ENCODE assay signal across 8 mouse cellular contexts in genomic region chr1:191316818-191317217, GRCm38 (mm10). TPM values are rescaled to one million over a fixed set of nuclear protein-coding genes. Genes with fewer than 3 reads are reported as not detected.
A peak's percentile ranks its signal among the peaks of the same experiment; 100 is the strongest.
DNase-seq lines count a peak whose midpoint lies in the region; ATAC-seq and TF ChIP-seq lines count a peak whose summit lies in the region.

No protein-coding gene starts in this region.

- no peaks in the 10 kb centered on the region for H3K27me3 ChIP-seq in heart, embryonic 13.5 days (replicated peaks)
- no peaks in the 10 kb centered on the region for H3K27me3 ChIP-seq in CH12.LX (replicated peaks)
- no peaks in the 10 kb centered on the region for H3K27me3 ChIP-seq in hindbrain, embryonic 14.5 days (ENCODE audit: control insufficient read depth, insufficient read depth, low read length)
- H3K27me3 ChIP-seq in midbrain, embryonic 11.5 days (ENCODE audit: control insufficient read depth, insufficient read depth, low read length), result no peaks in the 10 kb centered on the region

- in situ Hi-C loops in CH12.LX (cut with MboI; ENCODE audit: low pct_ligation_motif_present, low pct_unique_long_range_greater_than_20kb, low sequenced_read_pairs), result loop anchor here (10.0 kb wide), 1 partner anchor 248 kb away; no protein-coding TSS in a partner anchor

- H3K36me3 ChIP-seq in heart, embryonic 13.5 days, result no peaks in the 10 kb centered on the region
- H3K36me3 ChIP-seq in CH12.LX (replicated peaks in 1 of 2; ENCODE audit: control insufficient read depth in 1 of 2, insufficient read depth in 1 of 2, low read length in 1 of 2), result no peaks in the 10 kb centered on the region
- no peaks in the 10 kb centered on the region for H3K36me3 ChIP-seq in hindbrain, embryonic 14.5 days (replicated peaks; ENCODE audit: control insufficient read depth, insufficient read depth)
- H3K36me3 ChIP-seq in midbrain, embryonic 11.5 days (ENCODE audit: control insufficient read depth, insufficient read depth, low read length), result no peaks in the 10 kb centered on the region

- H3K27ac ChIP-seq in heart, embryonic 13.5 days (replicated peaks), result no peak overlapping the region
- H3K27ac ChIP-seq in CH12.LX (ENCODE audit: insufficient read depth, low read depth), result no peak overlapping the region
- H3K27ac ChIP-seq in hindbrain, embryonic 14.5 days, result no peak overlapping the region
- no peak overlapping the region for H3K27ac ChIP-seq in midbrain, embryonic 11.5 days (ENCODE audit: low read depth, low read length)

- H3K9ac ChIP-seq in heart, embryonic 13.5 days, result no peak overlapping the region
- H3K9ac ChIP-seq in CH12.LX (ENCODE audit: insufficient read depth, low read depth), result no peak overlapping the region
- H3K9ac ChIP-seq in hindbrain, embryonic 14.5 days, result 0 out of 2 replicates have a peak overlapping the region, but pooled peaks have one; percentile 83
- no peak overlapping the region; the same call in 1 of the 2 replicates for H3K9ac ChIP-seq in midbrain, embryonic 11.5 days (ENCODE audit: low read length)

- peaks cover 30% of the 10 kb centered on the region for H3K4me1 ChIP-seq in heart, embryonic 13.5 days
- peaks cover 6 to 23% of the 10 kb centered on the region in 2 experiments for H3K4me1 ChIP-seq in CH12.LX (ENCODE audit: control insufficient read depth in 1 of 2, insufficient read depth in 2 of 2)
- peaks cover 6% of the 10 kb centered on the region for H3K4me1 ChIP-seq in hindbrain, embryonic 14.5 days (replicated peaks; ENCODE audit: control insufficient read depth, insufficient read depth, low read length)
- peaks cover 8% of the 10 kb centered on the region; the same call in 1 of the 2 replicates for H3K4me1 ChIP-seq in midbrain, embryonic 11.5 days (ENCODE audit: control insufficient read depth, insufficient read depth, low read length)

- TF ChIP-seq POLR2A in CH12.LX (IDR thresholded peaks at IDR 0.05; ENCODE audit: low read depth, low read length), result no peak

- no peak for DNase-seq in heart, adult 9 months (ENCODE audit: low spot score in 2 of 2)
- no peak for DNase-seq in CH12.LX (ENCODE audit: extremely low read depth)
- DNase-seq in hindbrain, embryonic 14.5 days (ENCODE audit: low spot score), result no peak
- no peak for DNase-seq in midbrain, embryonic 11.5 days (ENCODE audit: low spot score, missing footprints)
- no peak for DNase-seq in adipocyte (ENCODE audit: low spot score)
- no peak for DNase-seq in urinary bladder, postnatal 4 days (ENCODE audit: low spot score in 2 of 2)
- no peak for DNase-seq in spleen, adult 18-20 months

- no peak for TF ChIP-seq EP300 in CH12.LX (IDR thresholded peaks at IDR 0.05; ENCODE audit: low read length)

- peak overlapping the region; percentile 79; the same call in 1 of the 2 replicates for H3K4me3 ChIP-seq in heart, embryonic 13.5 days
- H3K4me3 ChIP-seq in CH12.LX (replicated peaks in 1 of 3; ENCODE audit: low read depth in 2 of 3, low read length in 2 of 3, poor library complexity in 1 of 3), result peak overlapping the region in 2 of 3 experiments; percentile 70 to 71
- peak overlapping the region; percentile 59 for H3K4me3 ChIP-seq in hindbrain, embryonic 14.5 days (replicated peaks; ENCODE audit: low read length)
- no peak overlapping the region for H3K4me3 ChIP-seq in midbrain, embryonic 11.5 days (ENCODE audit: low read depth, low read length)

- no peaks in the 10 kb centered on the region for H3K79me2 ChIP-seq in CH12.LX (replicated peaks; ENCODE audit: control insufficient read depth, extremely low read depth, insufficient read depth, poor library complexity, severe bottlenecking)

- H3K4me2 ChIP-seq in heart, embryonic 13.5 days, result peak overlapping the region; percentile 81
- peak overlapping the region; percentile 70; the same call in 1 of the 2 replicates for H3K4me2 ChIP-seq in CH12.LX (ENCODE audit: insufficient read depth, low read depth, poor library complexity, severe bottlenecking)
- H3K4me2 ChIP-seq in hindbrain, embryonic 14.5 days (replicated peaks), result peak overlapping the region; percentile 69
- peak overlapping the region; percentile 82 for H3K4me2 ChIP-seq in midbrain, embryonic 11.5 days

- peak in 1 of 2 experiments; percentile 30; a peak in 2 of 4 replicates for TF ChIP-seq CTCF in CH12.LX (conservative IDR thresholded peaks at IDR 0.05 in 1 of 2, IDR thresholded peaks at IDR 0.05 in 1 of 2; ENCODE audit: low read depth in 2 of 2, low read length in 2 of 2)

- dilution Hi-C loops in CH12.LX (cut with MboI; ENCODE audit: extremely low pct_ligation_motif_present, extremely low pct_unique_long_range_greater_than_20kb, low sequenced_read_pairs), result no loop called here

- H3K9me3 ChIP-seq in heart, embryonic 13.5 days, result no peaks in the 10 kb centered on the region
- H3K9me3 ChIP-seq in CH12.LX (replicated peaks; ENCODE audit: low read length), result no peaks in the 10 kb centered on the region
- H3K9me3 ChIP-seq in hindbrain, embryonic 14.5 days (ENCODE audit: control insufficient read depth, low read length), result no peaks in the 10 kb centered on the region
- no peaks in the 10 kb centered on the region for H3K9me3 ChIP-seq in midbrain, embryonic 11.5 days (ENCODE audit: control insufficient read depth, low read length)

- TF ChIP-seq RAD21 in CH12.LX (IDR thresholded peaks at IDR 0.05; ENCODE audit: low read depth, low read length), result no peak

- no peak for ATAC-seq in heart, embryonic 13.5 days (ENCODE audit: extremely low read depth, insufficient number of reproducible peaks, low FRiP score, low TSS enrichment)
- ATAC-seq in hindbrain, embryonic 14.5 days (ENCODE audit: low FRiP score), result no peak
- no peak for ATAC-seq in midbrain, embryonic 11.5 days (ENCODE audit: low FRiP score)

- WGBS in heart, embryonic 13.5 days, result 87% methylated on average over 8 of the region's 8 CpGs
- WGBS in hindbrain, embryonic 14.5 days, result 81% methylated on average over 8 of the region's 8 CpGs
- WGBS in midbrain, embryonic 11.5 days, result 92% methylated on average over 8 of the region's 8 CpGs

TF ChIP-seq in CH12.LX, 34 proteins besides CTCF, POLR2A, EP300 and RAD21:
- TF ChIP-seq ZNF384 (IDR thresholded peaks at IDR 0.05; ENCODE audit: low read depth, low read length) (0 out of 2 replicates have a peak, but pooled peaks have one; percentile 7), USF2 (conservative IDR thresholded peaks at IDR 0.05; ENCODE audit: low read depth, low read length) (no peak)

RNA-seq across cellular contexts. Expression of gene Nenf, which starts 1.2 kb away (rescaled TPM):
- 98.9 and 104 TPM in 2 replicates for polyA plus RNA-seq in heart, embryonic 13.5 days (2015; fragmentation: Nextera tagmentation; extraction: Ambion mirVana)
- total RNA-seq in CH12.LX (2012; rRNA removed) (58.9 and 86.7 TPM in 2 replicates), CH12.LX (2014; rRNA removed) (35.7 and 43.8 TPM in 2 replicates)
- polyA plus RNA-seq in CH12.LX (2012; ENCODE audit: insufficient read length, low read depth), result 28.8 and 38.9 TPM in 2 replicates
- 161 and 166 TPM in 2 replicates for polyA plus RNA-seq in hindbrain, embryonic 14.5 days (2014; fragmentation: Nextera tagmentation; extraction: Ambion mirVana)
- 70.5 and 77.9 TPM in 2 replicates for polyA plus RNA-seq in midbrain, embryonic 11.5 days (2014; fragmentation: Nextera tagmentation; extraction: Ambion mirVana)

RNA-seq across cellular contexts. Expression of gene Tmem206, which starts 8.9 kb away (rescaled TPM):
- polyA plus RNA-seq in heart, embryonic 13.5 days (2015; fragmentation: Nextera tagmentation; extraction: Ambion mirVana), result 16.2 and 17.6 TPM in 2 replicates
- total RNA-seq in CH12.LX (2012; rRNA removed), result 11.5 and 15.4 TPM in 2 replicates
- total RNA-seq in CH12.LX (2014; rRNA removed), result 12.2 and 13.1 TPM in 2 replicates
- 16.4 and 17.0 TPM in 2 replicates for polyA plus RNA-seq in CH12.LX (2012; ENCODE audit: insufficient read length, low read depth)
- 35.9 and 38.0 TPM in 2 replicates for polyA plus RNA-seq in hindbrain, embryonic 14.5 days (2014; fragmentation: Nextera tagmentation; extraction: Ambion mirVana)
- 38.5 and 39.1 TPM in 2 replicates for polyA plus RNA-seq in midbrain, embryonic 11.5 days (2014; fragmentation: Nextera tagmentation; extraction: Ambion mirVana)
